In the genomic region with DNA sequence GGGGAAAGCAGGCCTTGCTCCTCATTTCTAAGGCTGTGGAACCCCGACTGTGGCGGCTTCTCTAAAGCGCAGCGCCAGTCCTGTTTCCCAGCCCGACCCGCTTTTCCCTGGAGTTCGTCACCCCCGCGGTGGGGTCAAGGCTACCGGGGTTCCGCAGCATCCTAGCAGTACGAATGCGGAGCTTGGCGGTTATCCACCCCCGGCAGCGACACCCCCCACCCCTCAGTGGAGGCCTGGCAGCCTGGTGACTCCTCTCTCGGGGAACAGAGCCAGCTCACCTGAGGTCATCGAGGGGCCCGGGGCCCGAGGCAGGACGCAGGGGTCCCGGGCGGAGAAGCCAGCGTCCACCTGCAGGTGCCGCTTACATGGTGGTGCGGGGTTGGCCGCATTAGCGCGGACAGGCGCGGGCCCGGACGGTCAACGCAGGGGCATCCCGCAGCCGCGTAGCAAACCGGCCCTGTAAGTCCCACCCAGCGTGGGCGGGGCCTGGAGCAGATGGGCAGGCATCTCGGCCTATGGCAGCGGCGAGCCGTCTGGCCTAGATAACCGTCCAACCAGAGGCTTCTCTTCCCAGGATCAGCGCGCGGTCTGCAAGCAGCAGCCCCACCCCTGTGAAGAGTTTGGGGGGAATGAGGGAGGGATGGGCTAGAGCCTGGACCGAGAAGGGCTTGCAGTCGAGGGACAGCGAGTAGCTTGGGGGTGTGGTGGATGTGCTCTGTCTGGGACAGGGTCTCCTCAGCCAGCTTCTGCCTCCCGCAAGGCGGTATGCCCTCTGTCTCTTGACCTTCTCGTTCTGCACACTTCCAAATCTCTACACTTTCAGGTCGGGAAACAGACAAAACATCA, we compare ENCODE assay signal across 8 mouse cellular contexts. TPM values are rescaled to one million over a fixed set of nuclear protein-coding genes. Genes with fewer than 3 reads are reported as not detected.
DNase-seq lines count a peak whose midpoint lies in the region; ATAC-seq and TF ChIP-seq lines count a peak whose summit lies in the region.

Gene Abhd8, minus strand, starts transcription at position 468 of the 846 bp plus-strand sequence.

- H3K4me3 ChIP-seq in hindbrain, embryonic 16.5 days (ENCODE audit: low read length) = peak within 1 kb of the TSS; percentile 81
- peak within 1 kb of the TSS; percentile 95 for H3K4me3 ChIP-seq in left cerebral cortex, adult 2 months

- TF ChIP-seq CTCF in left cerebral cortex, adult 2 months (IDR thresholded peaks at IDR 0.05) = no peak; the same call in 1 of the 2 replicates

- H3K27ac ChIP-seq in hindbrain, embryonic 16.5 days (ENCODE audit: low read depth, low read length) = peak within 1 kb of the TSS; percentile 86
- peak within 1 kb of the TSS; percentile 92 for H3K27ac ChIP-seq in left cerebral cortex, adult 2 months

- H3K9me3 ChIP-seq in hindbrain, embryonic 16.5 days (ENCODE audit: control insufficient read depth, low read length) = no peaks in the 10 kb centered on the region

- DNase-seq in T-cell, adult 2 months (ENCODE audit: low spot score) = peak; percentile 88
- DNase-seq in cerebellum, postnatal 36 days = peak; percentile 100
- DNase-seq in gastrocnemius, adult 18-20 months (ENCODE audit: low spot score) = peak; percentile 97
- peak; percentile 98 to 99 for DNase-seq in left cerebral cortex, adult 2 months (ENCODE audit: extremely low spot score in 1 of 2, low spot score in 2 of 2)
- DNase-seq in right cerebral cortex, adult 2 months (ENCODE audit: low spot score in 2 of 2) = peak; percentile 99
- peak; percentile 97 for DNase-seq in urinary bladder, postnatal 14 days (ENCODE audit: low spot score)

- peaks cover 17% of the 10 kb centered on the region for H3K36me3 ChIP-seq in hindbrain, embryonic 16.5 days (ENCODE audit: control insufficient read depth, insufficient read depth, low read length)

- peak within 1 kb of the TSS; percentile 88 for H3K9ac ChIP-seq in hindbrain, embryonic 16.5 days (ENCODE audit: low read depth, low read length)

- ATAC-seq in hindbrain, embryonic 16.5 days = peak; percentile 82
- ATAC-seq in megakaryocyte, adult 5-6 weeks (ENCODE audit: poor library complexity, severe bottlenecking) = peak; percentile 73

- peak within 1 kb of the TSS; percentile 89 for H3K4me2 ChIP-seq in hindbrain, embryonic 16.5 days (ENCODE audit: low read length)

- H3K4me1 ChIP-seq in hindbrain, embryonic 16.5 days (ENCODE audit: control insufficient read depth, insufficient read depth, low read depth, low read length) = peaks cover 33% of the 10 kb centered on the region

- intact Hi-C loops in left cerebral cortex, adult 2 months (cut with DNase I) = loop anchor here (1.0 to 10.0 kb wide), 3 partner anchors 22 to 569 kb away; partner anchors contain the start of genes Ano8, Ocel1, Rpl18a and Slc5a5

- under 1% methylated on average over 54 of the region's 55 CpGs for WGBS in hindbrain, embryonic 16.5 days

- H3K27me3 ChIP-seq in hindbrain, embryonic 16.5 days (replicated peaks; ENCODE audit: control insufficient read depth, insufficient read depth, low read length) = no peaks in the 10 kb centered on the region

RNA-seq across cellular contexts. Expression of gene Abhd8, which starts in this region (rescaled TPM):
- total RNA-seq in gastrocnemius, adult 18-20 months (2021) = 10 to 100 TPM; 22.4 to 28.0 TPM
- 172 and 182 TPM in 2 replicates for polyA plus RNA-seq in hindbrain, embryonic 16.5 days (2015; fragmentation: Nextera tagmentation; extraction: Ambion mirVana)
- total RNA-seq in left cerebral cortex, adult 2 months (2021) = 100 to 1,000 TPM; 302 to 335 TPM
- total RNA-seq in megakaryocyte, adult 5-6 weeks (2015) = 2.4 and 3.1 TPM in 2 replicates
- 5.8 and 7.4 TPM in 2 replicates for total RNA-seq in megakaryocyte, adult 5-6 weeks (2017)

Comparison
In these comparisons a context has a peak if more than half of its experiments do, and no peak if none do; other contexts are left out.
1. Peak in every context shown above with its lines: DNase-seq, ATAC-seq, H3K4me3 ChIP-seq and H3K27ac ChIP-seq.
2. RNA of gene Abhd8 (total RNA-seq): 302 to 335 TPM in left cerebral cortex, adult 2 months; 22.4 to 28.0 TPM in gastrocnemius, adult 18-20 months and 2.4 to 7.4 TPM in megakaryocyte, adult 5-6 weeks; every median in the first group is over 10 times any median in the second.